In genomic region chr7:74928226-74928927, GRCm38 (mm10) we compare ENCODE assay signal across 17 mouse cellular contexts.
A peak's percentile ranks its signal among the peaks of the same experiment; 100 is the strongest.
DNase-seq lines count a peak whose midpoint lies in the region; ATAC-seq and TF ChIP-seq lines count a peak whose summit lies in the region.
"Had no signal": no experiment of that assay in that cellular context is flagged by ENCODE, and none has a peak within 500 bp of the region (broad histone marks: within the 10 kb centered on the region; RNA-seq: fewer than 3 reads in every experiment).

No protein-coding gene starts in this region.

- no peak for TF ChIP-seq CTCF in left cerebral cortex, adult 2 months (IDR thresholded peaks at IDR 0.05)

- peak; percentile 18 for DNase-seq in c-Kit-positive CD71-negative TER-119-negative erythroid progenitor cells, embryonic 14.5 days (ENCODE audit: low read depth)
- no peak for DNase-seq in liver, embryonic 11.5 days (ENCODE audit: low spot score)
- DNase-seq in MN1 (ENCODE audit: low spot score): no peak
- no peak for DNase-seq in left cerebral cortex, adult 2 months (ENCODE audit: extremely low spot score in 1 of 2, low spot score in 2 of 2)
- no peak for DNase-seq in layer of hippocampus, postnatal 36 days
- DNase-seq: cerebellum, postnatal 10 days; heart, adult 2 months; kidney, postnatal 14 days; thymus, adult 18-20 months had no signal

- intact Hi-C loops in left cerebral cortex, adult 2 months (cut with DNase I): no loop called here

- no peaks in the 10 kb centered on the region for H3K36me3 ChIP-seq in midbrain, embryonic 15.5 days (replicated peaks)
- H3K36me3 ChIP-seq in midbrain, embryonic 16.5 days (ENCODE audit: control insufficient read depth, insufficient read depth, low read length): no peaks in the 10 kb centered on the region
- no peaks in the 10 kb centered on the region for H3K36me3 ChIP-seq in liver, embryonic 11.5 days (ENCODE audit: control insufficient read depth, insufficient read depth, low read length)
- H3K36me3 ChIP-seq: hindbrain, embryonic 10.5 days; neural tube, embryonic 12.5 days had no signal

- no peaks in the 10 kb centered on the region for H3K9me3 ChIP-seq in midbrain, embryonic 15.5 days
- no peaks in the 10 kb centered on the region for H3K9me3 ChIP-seq in midbrain, embryonic 16.5 days (replicated peaks; ENCODE audit: control insufficient read depth, low read length, poor library complexity, severe bottlenecking)
- no peaks in the 10 kb centered on the region for H3K9me3 ChIP-seq in liver, embryonic 11.5 days (ENCODE audit: control insufficient read depth, low read length)
- H3K9me3 ChIP-seq: hindbrain, embryonic 10.5 days; neural tube, embryonic 12.5 days had no signal

- ATAC-seq in midbrain, embryonic 15.5 days (replicated peaks): no peak
- ATAC-seq in midbrain, embryonic 16.5 days: no peak
- peak; percentile 90 for ATAC-seq in liver, embryonic 11.5 days (replicated peaks; ENCODE audit: low FRiP score)
- ATAC-seq in megakaryocyte-erythroid progenitor cell, adult 5-6 weeks (replicated peaks; ENCODE audit: low FRiP score, low TSS enrichment, poor library complexity, severe bottlenecking): peak; percentile 95
- ATAC-seq: CD4-positive, CD25-positive, alpha-beta regulatory T cell, adult 4 months; lung, postnatal 0 days; Patski had no signal

- H3K4me2 ChIP-seq in midbrain, embryonic 15.5 days: no peak overlapping the region
- no peak overlapping the region for H3K4me2 ChIP-seq in midbrain, embryonic 16.5 days (ENCODE audit: low read length)
- H3K4me2 ChIP-seq in liver, embryonic 11.5 days: peak overlapping the region; percentile 55
- H3K4me2 ChIP-seq: neural tube, embryonic 12.5 days had no signal

- 66% methylated on average over 6 of the region's 6 CpGs for WGBS in midbrain, embryonic 15.5 days
- 63% methylated on average over 6 of the region's 6 CpGs for WGBS in midbrain, embryonic 16.5 days
- WGBS in liver, embryonic 11.5 days: 29% methylated on average over 6 of the region's 6 CpGs

- H3K4me1 ChIP-seq in midbrain, embryonic 15.5 days: peaks cover 8% of the 10 kb centered on the region; the same call in 1 of the 2 replicates
- peaks cover 2% of the 10 kb centered on the region; the same call in 1 of the 2 replicates for H3K4me1 ChIP-seq in midbrain, embryonic 16.5 days (ENCODE audit: control insufficient read depth, insufficient read depth, low read length)
- H3K4me1 ChIP-seq in liver, embryonic 11.5 days (replicated peaks; ENCODE audit: control insufficient read depth, insufficient read depth, low read length): peaks cover 11% of the 10 kb centered on the region

- H3K27ac ChIP-seq in midbrain, embryonic 15.5 days: peak overlapping the region; percentile 21; the same call in 1 of the 2 replicates
- no peak overlapping the region for H3K27ac ChIP-seq in midbrain, embryonic 16.5 days (ENCODE audit: low read length)
- peak overlapping the region; percentile 9; the same call in 1 of the 2 replicates for H3K27ac ChIP-seq in liver, embryonic 11.5 days (ENCODE audit: low read depth, low read length)
- H3K27ac ChIP-seq in left cerebral cortex, adult 2 months: no peak overlapping the region
- H3K27ac ChIP-seq: heart, adult 2 months; hindbrain, embryonic 10.5 days; neural tube, embryonic 12.5 days had no signal

- no peak overlapping the region for H3K9ac ChIP-seq in midbrain, embryonic 15.5 days
- H3K9ac ChIP-seq in midbrain, embryonic 16.5 days (ENCODE audit: low read depth, low read length): no peak overlapping the region
- no peak overlapping the region for H3K9ac ChIP-seq in liver, embryonic 11.5 days (ENCODE audit: low read depth, low read length)
- H3K9ac ChIP-seq: neural tube, embryonic 12.5 days had no signal

- no peaks in the 10 kb centered on the region for H3K27me3 ChIP-seq in midbrain, embryonic 15.5 days (replicated peaks)
- H3K27me3 ChIP-seq in midbrain, embryonic 16.5 days (ENCODE audit: control insufficient read depth, insufficient read depth, low read depth, low read length): no peaks in the 10 kb centered on the region
- H3K27me3 ChIP-seq in liver, embryonic 11.5 days (replicated peaks; ENCODE audit: control insufficient read depth, insufficient read depth, low read length): no peaks in the 10 kb centered on the region
- H3K27me3 ChIP-seq: neural tube, embryonic 12.5 days; Patski had no signal

- H3K4me3 ChIP-seq in midbrain, embryonic 15.5 days: no peak overlapping the region
- H3K4me3 ChIP-seq in midbrain, embryonic 16.5 days (ENCODE audit: low read depth, low read length): no peak overlapping the region
- no peak overlapping the region for H3K4me3 ChIP-seq in liver, embryonic 11.5 days (ENCODE audit: low read depth, low read length)
- no peak overlapping the region for H3K4me3 ChIP-seq in left cerebral cortex, adult 2 months
- H3K4me3 ChIP-seq: heart, adult 2 months; hindbrain, embryonic 10.5 days; neural tube, embryonic 12.5 days had no signal

Comparison
In these comparisons a context has a peak if more than half of its experiments do, and no peak if none do; other contexts are left out.
1. H3K27ac ChIP-seq: peak in midbrain, embryonic 15.5 days (single experiment) and liver, embryonic 11.5 days (single experiment); none in midbrain, embryonic 16.5 days (single experiment) and left cerebral cortex, adult 2 months (single experiment).
2. ATAC-seq: peak in liver, embryonic 11.5 days (single experiment) and megakaryocyte-erythroid progenitor cell, adult 5-6 weeks (single experiment); none in midbrain, embryonic 15.5 days (single experiment) and midbrain, embryonic 16.5 days (single experiment).